Mouse (Mus musculus): ENCODE measurements around the gene Fam126b. TPM values are rescaled to one million over a fixed set of nuclear protein-coding genes. Genes with fewer than 3 reads are reported as not detected.

Fam126b gene
- polyA plus RNA-seq, 1 experiment from 2014 or later = 6.2 TPM

GRCm38 (mm10) chr1:58585373-58586170 lies 551 bp downstream of the Fam126b start:
- Histone ChIP-seq H3K36me3 (ENCODE audit: control insufficient read depth, insufficient read depth) (no peaks in the 10 kb centered on the region), H3K4me2 (replicated peaks; ENCODE audit: low read depth) (peak overlapping the region; percentile 76), H3K27ac (ENCODE audit: low read depth, low read length) (peak overlapping the region; percentile 58), H3K4me3 (ENCODE audit: low read depth, low read length) (peak overlapping the region; percentile 82), H3K4me1 (replicated peaks; ENCODE audit: control insufficient read depth, insufficient read depth, low read length) (no peaks in the 10 kb centered on the region), H3K9ac (ENCODE audit: low read depth, low read length) (peak overlapping the region; percentile 80), H3K9me3 (ENCODE audit: control insufficient read depth) (no peaks in the 10 kb centered on the region), H3K27me3 (replicated peaks; ENCODE audit: control insufficient read depth, insufficient read depth, low read length) (no peaks in the 10 kb centered on the region)
- ATAC-seq = peak; percentile 50
- TF ChIP-seq CTCF (IDR thresholded peaks at IDR 0.05; ENCODE audit: low read depth) = no peak
- WGBS = 2% methylated on average over 36 of the region's 36 CpGs

GRCm38 (mm10) chr1:58584271-58584670 lies 1.9 kb downstream of the Fam126b start:
- WGBS = 67% methylated on average over 1 of the region's 1 CpGs
- no peaks in the 10 kb centered on the region for H3K4me1 ChIP-seq (replicated peaks; ENCODE audit: control insufficient read depth, insufficient read depth, low read length)
- no peak overlapping the region for H3K27ac ChIP-seq (ENCODE audit: low read depth, low read length)
- no peak overlapping the region for H3K4me2 ChIP-seq (replicated peaks; ENCODE audit: low read depth)
- H3K27me3 ChIP-seq (replicated peaks; ENCODE audit: control insufficient read depth, insufficient read depth, low read length) = no peaks in the 10 kb centered on the region
- TF ChIP-seq CTCF (IDR thresholded peaks at IDR 0.05; ENCODE audit: low read depth) = peak; percentile 51
- no peak overlapping the region for H3K4me3 ChIP-seq (ENCODE audit: low read depth, low read length)
- no peaks in the 10 kb centered on the region for H3K36me3 ChIP-seq (ENCODE audit: control insufficient read depth, insufficient read depth)
- no peaks in the 10 kb centered on the region for H3K9me3 ChIP-seq (ENCODE audit: control insufficient read depth)
- no peak for ATAC-seq
- no peak overlapping the region for H3K9ac ChIP-seq (ENCODE audit: low read depth, low read length)

DNA sequence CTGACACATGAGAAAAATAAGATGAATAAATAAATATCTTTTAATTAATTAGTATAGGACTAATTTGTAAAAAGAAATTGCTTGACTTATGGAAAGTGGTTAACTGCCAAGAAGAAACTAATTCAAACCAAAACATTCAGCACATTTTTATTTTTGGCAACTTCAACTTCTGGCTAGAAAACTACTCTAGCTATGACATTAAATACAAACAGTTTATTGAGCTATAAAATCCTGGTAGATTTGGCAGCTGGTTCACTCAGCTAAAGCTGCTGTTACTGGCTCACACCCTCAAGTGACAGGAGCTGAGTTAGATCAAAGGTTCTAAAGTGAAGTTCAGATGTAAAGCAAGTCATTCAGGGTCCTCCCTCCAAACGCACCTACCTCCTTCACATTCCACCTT lies 3.5 kb downstream of the Fam126b start:
- TF ChIP-seq CTCF (IDR thresholded peaks at IDR 0.05; ENCODE audit: low read depth) = no peak
- WGBS = 54% methylated on average over 1 of the region's 1 CpGs
- Histone ChIP-seq H3K36me3 (ENCODE audit: control insufficient read depth, insufficient read depth) (no peaks in the 10 kb centered on the region), H3K9me3 (ENCODE audit: control insufficient read depth) (no peaks in the 10 kb centered on the region), H3K27me3 (replicated peaks; ENCODE audit: control insufficient read depth, insufficient read depth, low read length) (no peaks in the 10 kb centered on the region), H3K4me2 (replicated peaks; ENCODE audit: low read depth) (no peak overlapping the region), H3K27ac (ENCODE audit: low read depth, low read length) (no peak overlapping the region), H3K4me1 (replicated peaks; ENCODE audit: control insufficient read depth, insufficient read depth, low read length) (no peaks in the 10 kb centered on the region), H3K4me3 (ENCODE audit: low read depth, low read length) (no peak overlapping the region), H3K9ac (ENCODE audit: low read depth, low read length) (no peak overlapping the region)
- no peak for ATAC-seq

DNA sequence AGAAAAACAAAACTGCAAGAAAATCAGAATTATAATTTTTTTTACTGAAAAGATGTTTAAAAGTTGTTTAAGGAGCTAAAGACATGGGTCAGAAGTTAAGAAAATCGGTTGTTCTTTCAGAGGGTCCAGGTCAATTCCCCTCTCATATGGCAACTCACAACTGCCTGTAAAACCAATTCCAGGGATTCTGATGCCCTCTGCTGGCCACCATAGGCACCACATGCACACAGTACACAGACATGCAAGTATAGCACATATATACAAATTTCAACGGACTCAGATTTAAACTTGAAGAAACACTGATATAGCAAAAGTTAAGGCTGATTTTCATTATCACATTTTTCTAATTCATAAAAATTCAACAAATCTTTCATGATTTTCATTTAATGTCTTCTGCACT lies 6.9 kb downstream of the Fam126b start:
- peak; percentile 68 for TF ChIP-seq CTCF (IDR thresholded peaks at IDR 0.05; ENCODE audit: low read depth)
- H3K27me3 ChIP-seq (replicated peaks; ENCODE audit: control insufficient read depth, insufficient read depth, low read length) = no peaks in the 10 kb centered on the region
- no peak overlapping the region for H3K4me3 ChIP-seq (ENCODE audit: low read depth, low read length)
- 85% methylated on average over 2 of the region's 2 CpGs for WGBS
- no peak overlapping the region for H3K27ac ChIP-seq (ENCODE audit: low read depth, low read length)
- no peak overlapping the region for H3K9ac ChIP-seq (ENCODE audit: low read depth, low read length)
- H3K4me1 ChIP-seq (replicated peaks; ENCODE audit: control insufficient read depth, insufficient read depth, low read length) = no peaks in the 10 kb centered on the region
- no peak overlapping the region for H3K4me2 ChIP-seq (replicated peaks; ENCODE audit: low read depth)
- H3K9me3 ChIP-seq (ENCODE audit: control insufficient read depth) = no peaks in the 10 kb centered on the region
- no peak for ATAC-seq
- H3K36me3 ChIP-seq (ENCODE audit: control insufficient read depth, insufficient read depth) = no peaks in the 10 kb centered on the region

GRCm38 (mm10) chr1:58570437-58570836 lies 15.7 kb downstream of the Fam126b start:
- Histone ChIP-seq H3K4me1 (replicated peaks; ENCODE audit: control insufficient read depth, insufficient read depth, low read length) (no peaks in the 10 kb centered on the region), H3K27me3 (replicated peaks; ENCODE audit: control insufficient read depth, insufficient read depth, low read length) (no peaks in the 10 kb centered on the region), H3K9me3 (ENCODE audit: control insufficient read depth) (no peaks in the 10 kb centered on the region), H3K36me3 (ENCODE audit: control insufficient read depth, insufficient read depth) (no peaks in the 10 kb centered on the region), H3K27ac (ENCODE audit: low read depth, low read length) (no peak overlapping the region), H3K9ac (ENCODE audit: low read depth, low read length) (no peak overlapping the region), H3K4me3 (ENCODE audit: low read depth, low read length) (no peak overlapping the region), H3K4me2 (replicated peaks; ENCODE audit: low read depth) (no peak overlapping the region)
- ATAC-seq = no peak
- WGBS = 53% methylated on average over 4 of the region's 4 CpGs
- TF ChIP-seq CTCF (IDR thresholded peaks at IDR 0.05; ENCODE audit: low read depth) = no peak

- Histone ChIP-seq H3K36me3 (ENCODE audit: control insufficient read depth, insufficient read depth) (peaks cover 5% of the 10 kb centered on the region; the same call in 1 of the 2 replicates), H3K4me2 (replicated peaks; ENCODE audit: low read depth) (no peak overlapping the region), H3K9me3 (ENCODE audit: control insufficient read depth) (no peaks in the 10 kb centered on the region), H3K9ac (ENCODE audit: low read depth, low read length) (no peak overlapping the region), H3K27me3 (replicated peaks; ENCODE audit: control insufficient read depth, insufficient read depth, low read length) (no peaks in the 10 kb centered on the region), H3K4me1 (replicated peaks; ENCODE audit: control insufficient read depth, insufficient read depth, low read length) (no peaks in the 10 kb centered on the region), H3K4me3 (ENCODE audit: low read depth, low read length) (no peak overlapping the region), H3K27ac (ENCODE audit: low read depth, low read length) (no peak overlapping the region)
- ATAC-seq = no peak
- TF ChIP-seq CTCF (IDR thresholded peaks at IDR 0.05; ENCODE audit: low read depth) = no peak
Observed at GRCm38 (mm10) chr1:58568456-58569130, 17.5 kb downstream of the Fam126b start.

Data from intestine, postnatal 0 days (tissue).